Mouse (Mus musculus): ENCODE data around the gene Gm20716.

GRCm38 (mm10) chr2:168233286-168233685 lies 3.1 kb upstream of the Gm20716 start:
- TF ChIP-seq CTCF (IDR thresholded peaks at IDR 0.05; ENCODE audit: extremely low read depth, insufficient read length, insufficient replicate concordance, low read depth, low read length) (no peak), POLR2A (IDR thresholded peaks at IDR 0.05; ENCODE audit: low read depth, low read length) (no peak)
